Mouse (Mus musculus) layer of hippocampus, adult 2 months (tissue): ENCODE data around the gene Exosc7. TPM values are rescaled to one million over a fixed set of nuclear protein-coding genes. Genes with fewer than 3 reads are reported as not detected.

Source experiments
- DNase-seq, 2 experiments: peaks; one replicate each; pipeline ENCODE4 v3.0.0; 2022; ENCODE audit warnings: low spot score in 2 of 2
- H3K27ac ChIP-seq: fragments of 200-600 bp; 2 replicates; pipeline ENCODE4 v1.8.1; 2022
- H3K4me3 ChIP-seq: fragments of 200-600 bp; 2 replicates; pipeline ENCODE4 v1.8.1; 2022; ENCODE audit warnings: mild to moderate bottlenecking
- CTCF ChIP-seq: fragments of 200-600 bp; conservative IDR thresholded peaks from 2 replicates; pipeline ENCODE4 v1.8.1; 2022; ENCODE audit warnings: antibody characterized with exemption, mild to moderate bottlenecking, moderate library complexity
- long read RNA-seq, 2 experiments: library from polyadenylated mRNA; stranded (forward); transcript quantifications; one replicate each; pipeline ENCODE4 v2.0.0; 2021; ENCODE audit warnings: borderline mapping rate in 2 of 2
- total RNA-seq, 2 experiments: library from RNA; stranded (reverse); gene quantifications; 2 replicates each; pipeline ENCODE4 v1.2.3; 2021

Gene Exosc7
- 10 to 100 TPM; 40.1 to 40.9 TPM for total RNA-seq
- long read RNA-seq, experiment 1, transcript Exosc7-201 (8 exons, 1,053 nt), result major isoform, 32 of 35 reads
- long read RNA-seq, experiment 1, partial matches to known transcripts, result 0 of 35 reads
- long read RNA-seq, experiment 1, other reads (novel, unspliced or antisense), result 3 of 35 reads
- long read RNA-seq, experiment 2, transcript Exosc7-201 (8 exons, 1,053 nt), result major isoform, 36 of 49 reads
- long read RNA-seq, experiment 2, partial matches to known transcripts, result 3 of 49 reads
- long read RNA-seq, experiment 2, other reads (novel, unspliced or antisense), result 8 of 49 reads

DNA sequence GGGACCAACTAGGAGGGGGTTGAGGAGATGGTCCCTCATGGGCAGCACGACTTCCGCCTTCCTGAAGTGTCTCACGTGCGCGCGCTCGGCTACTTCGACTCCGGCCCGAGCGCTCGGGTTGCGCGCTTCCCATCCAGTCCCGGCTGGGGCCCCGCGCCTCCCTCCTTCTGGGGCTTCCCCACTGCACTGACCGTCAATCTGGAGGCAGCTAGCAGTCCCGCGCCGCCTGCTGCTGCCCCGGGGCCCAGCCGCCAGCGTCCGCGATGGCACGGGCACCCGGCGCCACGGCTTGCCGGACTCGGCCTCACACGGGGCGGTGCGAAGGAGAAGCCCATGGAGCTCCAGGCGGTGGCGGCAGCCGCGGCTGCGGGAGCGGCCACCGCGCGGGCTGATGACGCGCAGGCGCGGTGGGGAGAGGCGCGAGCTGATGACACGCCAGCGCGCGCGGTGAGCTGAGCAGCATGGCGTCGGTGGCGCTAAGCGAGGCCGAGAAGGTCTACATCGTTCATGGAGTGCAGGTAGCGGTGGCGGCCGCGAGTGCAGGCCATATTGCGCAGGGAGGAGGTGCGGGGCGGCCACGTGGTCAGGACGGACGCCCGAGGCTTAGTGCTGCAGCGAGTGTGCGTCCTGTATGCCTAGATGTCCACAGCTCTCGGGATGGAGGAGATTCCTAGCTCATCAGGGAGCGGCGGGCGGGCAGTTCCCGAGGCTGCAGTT, at the start of gene Exosc7, which contains the start of gene Zdhhc3:
Exosc7 (plus strand) TSS at position 411 of the 717 bp plus-strand sequence.
Zdhhc3 (minus strand) TSS at position 401 of the 717 bp plus-strand sequence.
- peak; percentile 77 to 89 for DNase-seq
- peak within 1 kb of the TSS; percentile 95 for H3K4me3 ChIP-seq
- no peak; the same call in none of the 2 replicates for TF ChIP-seq CTCF
- peak within 1 kb of the TSS; percentile 94 for H3K27ac ChIP-seq

DNA sequence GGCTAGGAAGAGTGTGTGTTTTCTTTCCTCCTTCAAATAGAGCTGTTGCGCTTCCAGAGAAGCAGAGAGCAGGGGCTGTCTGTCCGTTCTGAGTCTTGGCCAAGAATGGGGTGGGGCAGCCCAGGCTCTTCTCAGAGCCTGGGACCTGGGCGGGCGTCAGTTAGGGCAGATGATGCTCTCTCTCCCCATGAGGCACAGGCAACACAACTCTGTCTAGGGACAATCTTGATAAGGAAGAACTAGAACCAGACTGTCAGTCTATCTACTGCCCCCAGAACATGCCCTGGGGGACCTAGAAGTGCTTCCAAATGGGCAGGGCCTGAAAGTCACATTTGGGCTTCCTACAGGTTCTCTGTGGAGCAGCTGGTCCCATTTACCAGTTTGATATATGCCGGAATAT, 33.9 kb upstream of the Exosc7 start:
- no peak overlapping the region for H3K4me3 ChIP-seq
- H3K27ac ChIP-seq, result no peak overlapping the region
- no peak for TF ChIP-seq CTCF
- DNase-seq, result no peak

DNA sequence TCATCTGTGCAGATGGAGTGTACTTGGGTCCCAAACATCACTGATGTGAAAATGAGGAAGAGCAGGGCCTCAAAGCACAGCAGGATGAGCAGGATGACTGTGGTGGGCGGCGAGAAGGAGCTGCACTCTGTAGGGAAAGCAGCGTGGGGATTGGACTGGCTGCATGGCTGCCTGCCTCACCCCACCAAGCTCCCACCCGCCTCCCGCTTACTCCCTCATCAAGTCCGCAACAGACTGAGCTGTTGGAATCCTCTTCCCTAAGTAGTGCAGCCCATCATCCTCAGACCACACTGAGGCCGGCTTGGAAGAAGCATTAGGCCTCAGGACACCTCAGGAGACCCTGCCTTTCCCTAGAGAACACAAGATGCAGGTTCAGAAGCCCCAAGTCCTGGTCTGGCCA, 32.7 kb upstream of the Exosc7 start:
- TF ChIP-seq CTCF, result no peak
- DNase-seq, result peak in 1 of 2 experiments; percentile 13

DNA sequence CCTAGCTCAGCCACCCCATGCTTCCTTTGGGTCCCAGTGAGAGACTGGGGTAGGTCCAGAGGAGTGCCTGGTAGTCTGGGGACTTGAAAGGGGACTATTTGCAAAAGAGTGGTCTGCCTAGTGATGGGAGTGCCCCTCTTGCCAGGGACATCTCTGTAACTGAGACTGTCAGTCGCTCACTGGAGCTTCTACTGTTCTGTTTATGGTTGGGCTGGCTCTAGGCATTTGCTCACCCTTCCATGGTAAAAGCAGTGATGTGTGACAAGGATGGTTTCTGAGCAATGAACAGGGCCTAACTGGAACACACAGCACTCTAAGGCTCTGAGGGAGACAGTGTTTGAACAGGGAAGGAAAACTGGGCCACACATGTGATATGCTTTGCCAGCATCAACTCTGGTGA, 32.2 kb upstream of the Exosc7 start:
- Histone ChIP-seq H3K4me3 (no peak overlapping the region), H3K27ac (no peak overlapping the region)
- DNase-seq, result no peak
- no peak for TF ChIP-seq CTCF

More for the DNA sequence above, 32.7 kb upstream of the Exosc7 start:
- H3K27ac ChIP-seq, result no peak overlapping the region
- H3K4me3 ChIP-seq, result no peak overlapping the region

DNA sequence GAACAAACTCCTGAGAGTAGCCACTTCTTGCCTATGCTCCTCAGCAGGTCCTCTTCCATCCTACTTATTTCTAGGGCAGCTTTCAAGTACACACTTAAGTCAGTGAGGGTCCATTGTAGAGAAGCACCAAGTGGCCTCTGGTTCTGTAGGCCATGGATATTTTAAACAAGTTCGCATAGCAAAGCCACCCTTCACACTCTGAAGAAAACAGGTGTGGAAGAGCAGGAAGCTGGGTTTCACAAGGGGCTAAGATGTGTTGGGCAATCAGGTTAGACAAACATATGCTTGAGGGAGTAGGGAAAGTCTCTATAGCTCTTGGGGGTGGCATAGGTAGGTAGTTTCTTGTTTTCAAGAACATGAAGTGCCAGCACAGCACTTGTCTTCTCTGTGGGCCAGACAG, 27.6 kb upstream of the Exosc7 start:
- Histone ChIP-seq H3K4me3 (no peak overlapping the region), H3K27ac (no peak overlapping the region)
- no peak for DNase-seq
- TF ChIP-seq CTCF, result no peak

DNA sequence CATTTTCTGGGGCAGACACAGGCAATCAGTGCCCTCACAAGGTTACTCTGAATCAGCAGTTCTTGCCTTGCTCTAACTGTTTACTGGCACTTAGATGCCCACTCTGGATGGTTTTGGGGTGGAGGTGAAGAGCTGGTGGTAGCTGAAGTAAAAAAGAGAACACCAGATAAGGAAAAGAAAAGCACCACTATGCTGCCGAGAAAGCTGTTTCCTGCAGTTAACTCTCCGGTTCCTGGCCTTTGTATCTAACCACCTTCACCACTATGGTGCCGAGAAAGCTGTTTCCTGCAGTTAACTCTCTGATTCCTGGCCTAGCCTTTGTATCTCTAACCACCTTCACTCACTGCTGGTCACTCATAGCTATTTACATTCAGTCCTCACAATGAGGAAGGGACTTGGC, 25.5 kb upstream of the Exosc7 start:
- Histone ChIP-seq H3K27ac (no peak overlapping the region), H3K4me3 (no peak overlapping the region)
- TF ChIP-seq CTCF, result no peak
- DNase-seq, result no peak

DNA sequence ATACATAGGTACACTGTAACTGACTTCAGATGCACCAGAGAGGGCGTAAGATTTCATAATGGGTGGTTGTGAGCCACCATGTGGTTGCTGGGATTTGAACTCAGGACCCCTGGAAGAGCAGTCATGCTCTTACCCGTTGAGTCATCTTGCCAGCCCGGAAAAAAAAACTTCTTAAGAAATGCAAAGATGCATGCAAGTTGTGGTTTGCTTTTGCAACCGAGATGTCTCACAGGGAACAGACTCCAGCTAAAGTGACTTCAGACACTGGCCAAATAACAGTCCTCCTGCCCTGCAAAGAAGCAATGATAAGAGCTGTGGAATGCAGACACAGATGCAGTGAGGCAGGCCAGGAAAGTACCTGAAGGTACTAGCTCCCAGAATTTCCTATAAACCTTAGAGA, 22.2 kb upstream of the Exosc7 start:
- no peak for DNase-seq
- Histone ChIP-seq H3K27ac (no peak overlapping the region), H3K4me3 (no peak overlapping the region)
- TF ChIP-seq CTCF, result no peak

DNA sequence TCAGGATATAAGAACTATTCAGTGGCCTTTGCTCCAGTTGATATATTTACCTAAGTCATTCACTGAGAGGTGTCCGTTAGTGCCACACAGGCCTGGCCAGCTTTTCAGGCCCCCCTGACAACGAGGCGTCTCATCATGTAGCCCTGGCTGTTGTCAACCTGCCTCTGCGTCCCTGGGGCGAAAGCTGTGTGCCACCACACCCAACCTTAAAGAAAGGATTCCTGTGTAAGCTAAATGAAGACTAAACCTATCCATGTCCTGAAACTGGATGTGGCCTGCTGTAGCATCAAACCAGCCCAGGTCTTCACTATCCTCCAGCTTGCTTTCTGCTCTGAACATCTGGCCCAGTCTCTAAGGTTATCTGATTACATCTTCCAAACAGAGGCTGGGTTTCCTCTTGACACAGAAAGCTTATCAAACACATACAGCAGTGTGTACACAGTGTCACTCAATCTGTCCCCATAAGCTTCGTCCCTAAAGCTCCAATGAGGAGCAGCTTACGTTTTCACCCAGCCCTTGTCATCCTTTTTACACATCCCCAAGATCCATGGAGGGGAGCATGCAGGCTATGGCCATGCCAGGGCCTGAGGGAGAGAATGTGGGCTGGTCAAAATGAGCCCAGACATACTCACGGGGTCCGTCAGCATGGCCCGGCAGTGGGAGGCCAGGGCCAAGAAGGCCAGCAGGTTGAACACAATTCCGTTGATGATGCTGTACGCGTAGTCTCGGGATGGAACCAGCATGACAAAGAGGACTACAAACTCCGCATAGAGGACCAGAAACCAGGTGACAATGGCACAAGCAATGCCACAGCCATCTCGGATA, 13.2 kb upstream of the Exosc7 start:
- no peak for DNase-seq
- no peak for TF ChIP-seq CTCF

DNA sequence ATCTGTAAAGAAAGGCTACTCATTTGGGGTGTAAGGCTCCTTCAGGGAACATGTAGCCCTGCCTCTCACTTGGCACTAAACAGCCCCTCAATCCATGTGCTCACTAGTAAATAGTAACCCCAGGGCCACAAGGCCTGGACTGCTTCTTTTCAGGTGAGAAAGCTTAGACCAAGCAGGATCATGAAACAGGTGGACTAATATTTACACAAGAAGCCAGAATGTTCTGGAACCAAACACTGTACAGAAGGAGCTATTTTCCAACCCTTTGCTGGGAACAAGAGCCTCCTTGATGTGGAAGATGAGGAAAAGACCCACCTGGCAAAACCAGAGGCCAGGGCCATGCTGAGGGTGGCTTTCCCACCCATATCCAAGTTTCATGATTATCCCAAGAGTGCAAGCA, 9.6 kb upstream of the Exosc7 start:
- Histone ChIP-seq H3K27ac (no peak overlapping the region), H3K4me3 (no peak overlapping the region)
- DNase-seq, result no peak
- TF ChIP-seq CTCF, result no peak

More for the DNA sequence above, 13.2 kb upstream of the Exosc7 start:
- H3K27ac ChIP-seq, result no peak overlapping the region
- H3K4me3 ChIP-seq, result no peak overlapping the region

DNA sequence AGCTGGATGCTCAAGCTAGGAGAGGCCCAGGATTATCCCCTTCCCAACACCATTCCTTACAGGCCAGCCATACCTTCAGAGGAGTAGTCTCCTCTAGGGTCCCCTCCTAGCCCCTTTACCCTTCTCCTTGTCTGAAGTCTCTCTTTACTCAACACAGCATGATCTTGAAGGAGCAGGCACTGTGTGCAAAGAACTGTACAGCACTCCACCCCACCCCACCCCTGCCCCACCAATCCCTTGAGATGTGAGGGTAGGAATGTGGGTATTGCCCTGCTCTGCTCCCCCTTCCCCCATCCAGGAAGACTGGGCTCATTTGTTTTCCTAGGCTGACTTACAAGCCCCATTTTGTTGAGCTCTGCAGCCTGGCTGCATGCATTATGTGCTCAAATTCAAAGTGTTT, 8.7 kb upstream of the Exosc7 start:
- Histone ChIP-seq H3K4me3 (no peak overlapping the region), H3K27ac (no peak overlapping the region)
- no peak for DNase-seq
- no peak for TF ChIP-seq CTCF

DNA sequence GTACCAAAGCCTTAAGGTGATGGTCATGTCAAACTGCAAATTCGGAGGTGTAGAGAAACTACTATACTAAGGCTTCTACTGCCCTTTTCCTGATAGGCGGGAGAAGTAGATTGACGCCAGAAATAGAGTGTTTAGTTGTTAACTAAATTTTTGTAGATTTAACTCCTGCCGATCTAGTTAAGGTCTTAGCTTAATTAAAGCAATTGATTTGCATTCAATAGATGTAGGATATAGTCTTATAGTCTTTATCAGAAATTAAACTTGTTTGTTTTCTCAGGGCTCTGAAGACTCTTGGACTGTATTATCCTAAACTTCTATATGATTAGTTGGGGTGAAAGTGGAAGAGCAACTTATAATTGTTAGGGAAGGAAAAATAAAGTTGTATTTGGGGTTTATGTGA, 5.8 kb upstream of the Exosc7 start:
- DNase-seq, result no peak
- no peak overlapping the region for H3K4me3 ChIP-seq
- TF ChIP-seq CTCF, result no peak
- H3K27ac ChIP-seq, result no peak overlapping the region

DNA sequence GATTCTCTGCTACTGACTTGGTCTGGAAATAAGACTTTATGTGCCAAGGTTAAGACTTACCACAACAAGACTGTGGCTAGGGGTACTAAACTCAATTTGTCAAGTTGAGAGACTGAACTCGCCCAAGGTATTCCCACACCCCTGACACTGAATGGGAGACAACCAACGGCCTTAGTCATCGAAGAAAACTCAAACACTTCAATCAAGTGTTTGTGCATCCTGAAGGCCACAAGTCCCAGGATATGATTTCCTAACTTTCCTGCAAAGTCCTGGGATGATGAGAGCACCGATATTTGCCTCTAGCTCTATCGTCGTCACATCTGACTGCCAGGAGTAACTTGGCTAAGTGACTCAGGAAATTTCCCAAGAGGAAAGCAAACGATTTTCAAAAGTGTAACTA, 3.8 kb upstream of the Exosc7 start:
- Histone ChIP-seq H3K27ac (no peak overlapping the region), H3K4me3 (no peak overlapping the region)
- no peak for TF ChIP-seq CTCF
- DNase-seq, result no peak

DNA sequence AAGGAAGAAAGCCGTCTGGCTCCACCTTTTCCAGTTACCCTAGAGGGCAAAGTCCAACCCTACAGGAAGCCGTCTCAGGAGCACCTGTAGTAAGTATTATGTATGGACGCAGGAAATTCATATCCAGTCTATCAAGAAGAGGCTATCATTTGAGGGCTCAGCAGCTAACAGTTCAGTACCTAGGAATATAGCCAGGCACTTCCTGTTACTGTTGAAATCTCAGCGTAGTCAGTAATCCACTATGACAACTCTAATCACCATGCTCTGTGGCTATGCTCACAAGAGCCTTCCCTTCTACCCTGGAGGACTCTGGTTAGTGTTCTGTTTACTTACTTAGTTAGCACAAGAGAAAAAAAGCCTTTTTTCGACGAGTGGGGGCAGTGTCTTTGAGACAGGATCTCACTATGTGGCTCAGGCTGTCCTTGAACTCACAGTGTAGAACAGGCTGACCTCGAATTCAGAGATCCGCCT, 1.2 kb upstream of the Exosc7 start:
- TF ChIP-seq CTCF, result 0 out of 2 replicates have a peak, but pooled peaks have one; percentile 13
- no peak for DNase-seq
- H3K4me3 ChIP-seq, result peak overlapping the region; percentile 95
- no peak overlapping the region for H3K27ac ChIP-seq
